Mouse (Mus musculus) myocyte (in vitro differentiated cells): ENCODE results near the gene Tmed6.

Experiments
- CEBPB ChIP-seq: IDR thresholded peaks from 2 replicates; pipeline ENCODE4 v1.6.1; 2011; ENCODE audit warnings: mild to moderate bottlenecking, moderate library complexity; ENCODE audit not compliant: poor library complexity, insufficient read depth, severe bottlenecking
- E2F4 ChIP-seq: IDR thresholded peaks from one replicate; pipeline ENCODE4 v1.6.1; 2011; ENCODE audit warnings: mild to moderate bottlenecking, control low read depth, moderate library complexity; ENCODE audit not compliant: insufficient read depth
- MYOD1 ChIP-seq, 3 experiments: IDR thresholded peaks; one replicate each; pipeline ENCODE4 v1.6.1; 2011; ENCODE audit warnings: control low read depth in 2 of 3, low read depth in 2 of 3, mild to moderate bottlenecking in 2 of 3, moderate library complexity in 1 of 3; ENCODE audit not compliant: insufficient read length in 2 of 3, control insufficient read depth in 1 of 3
- POLR2A ChIP-seq: IDR thresholded peaks from one replicate; pipeline ENCODE4 v1.6.1; 2011; ENCODE audit warnings: low read depth, mild to moderate bottlenecking, control low read depth, moderate library complexity; ENCODE audit not compliant: insufficient read length
- USF1 ChIP-seq: IDR thresholded peaks from one replicate; pipeline ENCODE4 v1.6.1; 2011; ENCODE audit warnings: low read depth, mild to moderate bottlenecking, control low read depth, moderate library complexity

GRCm38 (mm10) chr8:107085358-107085757 lies 19.9 kb upstream of the Tmed6 start:
- TF ChIP-seq USF1 (no peak), CEBPB (no peak), POLR2A (no peak), MYOD1 (IDR thresholded peaks at IDR 0.05; ENCODE audit: control insufficient read depth in 1 of 3, insufficient read length in 2 of 3, low read depth in 2 of 3) (no peak), E2F4 (no peak)
